Mouse (Mus musculus) naive thymus-derived CD4-positive, alpha-beta T cell, adult 2 months (primary cell): ENCODE results near the gene Mrpl47.
"Not testable (repeated sequence)": the region's sequence is repeated elsewhere in the genome, so short reads cannot be mapped to it uniquely, and the experiment has no call there.

Experiments
- DNase-seq: peaks from one replicate; pipeline ENCODE4 v3.0.0-alpha.2; 2011; ENCODE audit warnings: low read depth

The Mrpl47 gene

GRCm38 (mm10) chr3:32705647-32706348 lies 31.6 kb downstream of the Mrpl47 start, which contains the start of gene Actl6a:
Gene Actl6a (plus strand): TSS chr3:32706298.
- DNase-seq = not testable (repeated sequence)

- not testable (repeated sequence) for DNase-seq
Measured at GRCm38 (mm10) chr3:32704632-32705031, 32.8 kb downstream of the Mrpl47 start.

- DNase-seq = not testable (repeated sequence)
Measured at GRCm38 (mm10) chr3:32704021-32704420, 33.4 kb downstream of the Mrpl47 start.

GRCm38 (mm10) chr3:32698228-32698863 lies 39.1 kb downstream of the Mrpl47 start:
- DNase-seq = peak; percentile 87

- no peak for DNase-seq
Measured at GRCm38 (mm10) chr3:32695583-32695980, 41.8 kb downstream of the Mrpl47 start.

GRCm38 (mm10) chr3:32694737-32695582 lies 42.4 kb downstream of the Mrpl47 start:
- no peak for DNase-seq

GRCm38 (mm10) chr3:32694211-32694610 lies 43.2 kb downstream of the Mrpl47 start:
- DNase-seq = no peak

GRCm38 (mm10) chr3:32691841-32692240 lies 45.6 kb downstream of the Mrpl47 start:
- no peak for DNase-seq

- no peak for DNase-seq
Measured at GRCm38 (mm10) chr3:32690901-32691300, 46.5 kb downstream of the Mrpl47 start.

GRCm38 (mm10) chr3:32690008-32690407 lies 47.4 kb downstream of the Mrpl47 start:
- no peak for DNase-seq

GRCm38 (mm10) chr3:32689567-32689999 lies 47.8 kb downstream of the Mrpl47 start:
- DNase-seq = no peak

GRCm38 (mm10) chr3:32687156-32687555 lies 50.2 kb downstream of the Mrpl47 start:
- no peak for DNase-seq

- DNase-seq = no peak
Measured at GRCm38 (mm10) chr3:32686537-32686936, 50.9 kb downstream of the Mrpl47 start.

- DNase-seq = no peak
Measured at GRCm38 (mm10) chr3:32684631-32685030, 52.8 kb downstream of the Mrpl47 start.

- DNase-seq = no peak
Measured at GRCm38 (mm10) chr3:32682910-32683531, 54.4 kb downstream of the Mrpl47 start.

GRCm38 (mm10) chr3:32676393-32676792 lies 61.0 kb downstream of the Mrpl47 start:
- no peak for DNase-seq
